Mouse (Mus musculus): Measurements from ENCODE around the gene Mettl7a3. TPM values are rescaled to one million over a fixed set of nuclear protein-coding genes. Genes with fewer than 3 reads are reported as not detected.
"Not testable (repeated sequence)": the region's sequence is repeated elsewhere in the genome, so short reads cannot be mapped to it uniquely, and the experiment has no call there.

Mettl7a3 gene
- total RNA-seq, 2 experiments from 2014 or later: 0.66 TPM; not detected in 1

DNA sequence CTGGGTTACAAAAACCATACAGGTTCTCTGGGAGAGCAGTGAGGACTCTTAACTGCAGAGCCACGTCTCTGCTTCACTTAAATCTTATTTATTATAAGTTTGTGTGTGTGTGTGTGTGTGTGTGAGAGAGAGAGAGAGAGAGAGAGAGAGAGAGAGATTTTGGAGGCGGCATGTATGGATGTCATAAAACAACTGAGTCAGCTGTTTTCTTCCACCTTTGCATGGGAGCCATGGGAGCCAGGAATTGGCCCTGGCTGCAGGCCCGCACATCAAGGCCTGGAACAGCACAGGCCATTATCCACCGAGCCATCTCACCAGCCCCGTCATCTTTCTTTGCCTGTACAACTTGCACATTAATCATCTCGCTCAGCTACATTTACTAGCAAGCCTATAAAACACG, 32.4 kb downstream of the Mettl7a3 start:
- no peak overlapping the region for H3K4me3 ChIP-seq
- intact Hi-C loops (cut with DNase I): no loop called here
- no peak for TF ChIP-seq CTCF (IDR thresholded peaks at IDR 0.05)
- H3K27ac ChIP-seq: no peak overlapping the region
- DNase-seq (ENCODE audit: extremely low spot score in 1 of 2, low spot score in 2 of 2): no peak

DNA sequence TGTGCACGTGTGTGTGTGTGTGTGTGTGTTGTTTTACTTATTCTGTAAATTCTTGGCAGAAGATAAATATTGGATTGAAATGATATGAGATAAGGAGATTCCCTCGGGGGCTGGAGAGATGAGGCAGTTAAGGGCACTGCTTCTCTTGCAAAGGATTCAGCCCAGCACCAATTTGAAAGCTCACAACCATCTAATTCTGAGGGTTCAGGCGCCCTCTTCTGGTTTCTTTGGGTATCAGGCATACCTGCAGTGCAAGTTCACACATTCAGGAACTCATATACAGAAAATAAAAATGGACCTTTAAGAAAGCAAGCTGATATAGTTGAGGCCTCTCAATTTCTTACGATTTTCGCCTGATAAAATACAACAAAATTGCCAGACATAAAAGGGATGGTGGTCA, 40.3 kb downstream of the Mettl7a3 start:
- Histone ChIP-seq H3K27ac (no peak overlapping the region), H3K4me3 (no peak overlapping the region)
- peak; percentile 80 for TF ChIP-seq CTCF (IDR thresholded peaks at IDR 0.05)
- DNase-seq (ENCODE audit: extremely low spot score in 1 of 2, low spot score in 2 of 2): peak; percentile 62 to 74
- intact Hi-C loops (cut with DNase I): loop anchor here (2.0 kb wide), 1 partner anchor 112 kb away; no protein-coding TSS in a partner anchor

DNA sequence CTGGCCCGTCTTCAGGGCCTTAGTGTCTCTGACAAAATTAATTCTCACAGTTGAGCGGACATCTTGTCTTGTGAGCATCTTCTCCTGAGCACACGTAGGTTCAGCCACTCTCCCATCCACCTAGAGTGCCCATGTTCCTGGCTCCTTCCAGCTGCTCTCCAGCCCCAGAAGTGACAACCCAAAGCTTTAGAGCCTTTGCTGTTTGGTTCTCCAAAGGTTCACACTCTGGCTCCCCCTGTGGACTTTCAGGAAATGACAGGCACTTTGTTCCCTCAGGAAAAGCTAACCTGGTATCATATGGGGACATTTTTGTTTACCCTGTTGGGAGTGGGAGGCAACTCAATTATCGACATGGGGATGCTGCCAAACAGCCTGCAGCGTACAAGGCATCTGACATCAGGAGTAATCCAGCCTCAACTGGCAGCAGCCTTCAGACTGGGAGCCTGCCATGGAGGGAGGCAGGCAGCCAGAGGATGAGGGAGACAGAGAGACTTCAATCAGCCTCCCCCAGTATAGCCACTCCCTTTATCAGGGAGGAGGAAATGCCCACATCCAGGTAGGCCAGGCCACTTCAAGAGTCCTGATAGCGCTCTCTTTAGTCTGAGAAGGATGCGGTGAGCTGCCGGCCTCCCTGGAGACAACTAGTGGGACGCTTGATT, 43.2 kb downstream of the Mettl7a3 start:
- TF ChIP-seq CTCF (IDR thresholded peaks at IDR 0.05): peak; percentile 32
- intact Hi-C loops (cut with DNase I); H3K4me3 ChIP-seq; DNase-seq (ENCODE audit: extremely low spot score in 1 of 2, low spot score in 2 of 2); H3K27ac ChIP-seq: not testable (repeated sequence)

DNA sequence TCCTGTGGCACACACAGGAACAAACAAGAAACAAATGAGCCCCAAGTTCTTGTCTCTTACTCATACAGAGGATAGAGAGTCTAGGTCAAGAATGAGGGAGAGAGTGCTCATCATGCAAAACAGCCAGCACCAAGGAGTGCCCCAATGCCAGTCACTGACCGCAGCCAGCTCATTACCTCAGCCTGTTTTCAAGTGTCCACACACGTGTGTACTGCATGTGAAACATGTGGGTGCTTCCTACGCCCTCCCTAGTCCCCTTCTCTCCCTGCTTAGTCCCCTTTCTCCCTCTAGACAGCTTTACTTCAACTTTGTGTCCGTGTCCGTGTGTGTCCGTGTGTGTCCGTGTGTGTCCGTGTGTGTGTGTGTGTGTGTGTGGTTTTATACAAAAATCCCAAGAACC, 44.9 kb downstream of the Mettl7a3 start:
- intact Hi-C loops (cut with DNase I): no loop called here

DNA sequence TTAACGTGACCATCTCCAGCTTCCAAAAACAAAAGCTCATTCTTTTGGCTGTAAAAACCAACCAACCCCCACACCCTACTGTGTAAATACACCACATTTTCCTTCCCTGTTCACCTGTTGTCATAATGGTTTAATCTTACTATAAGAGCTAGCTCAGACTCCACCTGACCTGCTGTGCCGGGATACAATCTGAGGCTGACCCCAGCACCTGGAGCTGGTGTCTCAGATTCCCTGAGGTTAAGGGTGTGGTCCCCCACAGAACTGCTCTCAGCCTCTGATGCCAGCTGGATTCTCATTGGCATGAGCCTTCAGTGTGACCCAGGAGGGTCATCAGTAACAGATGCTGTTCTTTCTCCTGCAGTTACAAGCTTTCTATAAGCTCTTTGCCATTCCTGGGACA, 45.4 kb downstream of the Mettl7a3 start:
- no peak overlapping the region for H3K27ac ChIP-seq
- no peak for DNase-seq (ENCODE audit: extremely low spot score in 1 of 2, low spot score in 2 of 2)
- H3K4me3 ChIP-seq: no peak overlapping the region
- no peak for TF ChIP-seq CTCF (IDR thresholded peaks at IDR 0.05)
- intact Hi-C loops (cut with DNase I): no loop called here

More for the DNA sequence above, 44.9 kb downstream of the Mettl7a3 start:
- no peak for TF ChIP-seq CTCF (IDR thresholded peaks at IDR 0.05)
- Histone ChIP-seq H3K4me3 (no peak overlapping the region), H3K27ac (no peak overlapping the region)
- no peak for DNase-seq (ENCODE audit: extremely low spot score in 1 of 2, low spot score in 2 of 2)

DNA sequence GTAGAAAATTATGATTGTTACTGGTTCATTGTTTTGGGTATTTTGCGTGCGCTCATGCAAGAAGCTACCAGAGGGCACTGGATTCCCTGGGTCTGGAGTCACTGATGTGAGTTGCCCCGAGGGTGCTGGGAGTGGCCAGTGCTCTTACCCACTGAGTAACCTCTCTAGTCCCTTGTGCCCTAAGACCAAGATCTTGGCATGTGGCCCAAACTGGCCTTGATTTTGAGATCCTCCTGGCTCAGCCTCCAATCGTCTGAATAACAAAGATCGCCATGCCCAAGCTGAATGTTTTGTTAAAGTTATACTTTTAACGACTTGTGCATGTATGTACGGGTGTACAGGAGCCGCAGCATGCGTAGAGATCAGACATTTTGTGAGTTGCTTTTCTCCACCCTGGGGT, 51.0 kb downstream of the Mettl7a3 start:
- intact Hi-C loops (cut with DNase I): no loop called here
- no peak overlapping the region for H3K27ac ChIP-seq
- no peak overlapping the region for H3K4me3 ChIP-seq
- DNase-seq (ENCODE audit: extremely low spot score in 1 of 2, low spot score in 2 of 2): no peak
- no peak for TF ChIP-seq CTCF (IDR thresholded peaks at IDR 0.05)

DNA sequence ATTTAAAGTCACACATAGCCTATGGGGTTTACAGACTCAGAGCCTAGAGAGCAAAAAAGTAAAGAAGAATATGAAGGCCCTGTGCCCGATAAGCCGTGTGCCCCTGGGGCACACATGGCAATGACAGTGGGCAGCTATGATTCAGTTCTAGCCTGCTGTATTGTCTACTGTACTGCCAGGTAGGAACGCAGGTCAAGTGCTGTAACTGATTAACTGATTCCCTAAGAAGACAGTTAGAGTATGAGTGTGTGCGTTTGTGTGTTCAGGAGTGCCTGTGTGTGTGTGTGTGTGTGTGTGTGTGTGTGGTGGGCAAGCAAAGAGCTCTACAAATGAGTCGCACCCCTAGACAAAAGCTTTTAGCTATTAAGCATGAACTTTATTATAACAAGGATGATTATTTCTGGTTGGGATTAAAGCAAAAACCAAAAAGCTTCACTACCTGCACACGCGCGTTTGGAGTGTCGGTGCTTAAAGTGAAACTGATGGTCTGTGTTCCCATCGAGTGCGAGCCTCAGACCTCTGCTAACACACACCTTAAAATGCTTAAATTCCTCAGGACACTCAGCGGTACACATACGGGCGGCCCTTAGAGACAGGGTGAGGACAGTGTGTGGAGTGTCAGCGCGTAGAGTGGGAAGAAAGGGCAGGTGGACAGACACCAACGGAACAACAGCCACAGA, 53.0 kb downstream of the Mettl7a3 start:
- Histone ChIP-seq H3K4me3 (no peak overlapping the region), H3K27ac (no peak overlapping the region)
- intact Hi-C loops (cut with DNase I): no loop called here
- no peak for DNase-seq (ENCODE audit: extremely low spot score in 1 of 2, low spot score in 2 of 2)
- no peak for TF ChIP-seq CTCF (IDR thresholded peaks at IDR 0.05)

DNA sequence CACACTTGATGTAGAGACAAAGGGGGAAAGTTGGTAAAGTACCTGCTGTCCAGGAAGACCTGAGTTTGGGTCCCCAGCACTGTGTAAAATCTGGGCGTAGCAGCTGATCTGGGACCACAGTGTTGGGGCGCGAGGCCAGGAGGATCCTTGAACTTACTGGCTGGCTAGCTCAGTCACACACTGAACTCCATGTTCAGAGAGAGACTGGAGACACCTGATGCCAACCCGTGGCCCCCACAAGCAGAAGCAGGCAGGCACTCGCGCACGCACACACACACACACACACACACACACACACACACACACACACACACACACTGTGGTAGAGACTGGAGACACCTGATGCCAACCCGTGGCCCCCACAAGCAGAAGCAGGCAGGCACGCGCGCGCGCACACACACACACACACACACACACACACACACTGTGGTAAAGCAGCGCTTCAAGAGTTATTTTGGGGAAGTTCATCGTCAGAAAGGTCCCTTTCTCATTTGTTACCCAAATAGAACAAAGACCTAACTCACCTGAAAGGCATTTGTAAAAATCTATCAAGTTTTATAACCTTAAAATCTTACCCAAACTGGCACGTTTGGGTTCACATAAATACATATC, 53.6 kb downstream of the Mettl7a3 start:
- no peak for TF ChIP-seq CTCF (IDR thresholded peaks at IDR 0.05)
- no peak overlapping the region for H3K27ac ChIP-seq
- no peak overlapping the region for H3K4me3 ChIP-seq
- intact Hi-C loops (cut with DNase I): no loop called here
- no peak for DNase-seq (ENCODE audit: extremely low spot score in 1 of 2, low spot score in 2 of 2)

DNA sequence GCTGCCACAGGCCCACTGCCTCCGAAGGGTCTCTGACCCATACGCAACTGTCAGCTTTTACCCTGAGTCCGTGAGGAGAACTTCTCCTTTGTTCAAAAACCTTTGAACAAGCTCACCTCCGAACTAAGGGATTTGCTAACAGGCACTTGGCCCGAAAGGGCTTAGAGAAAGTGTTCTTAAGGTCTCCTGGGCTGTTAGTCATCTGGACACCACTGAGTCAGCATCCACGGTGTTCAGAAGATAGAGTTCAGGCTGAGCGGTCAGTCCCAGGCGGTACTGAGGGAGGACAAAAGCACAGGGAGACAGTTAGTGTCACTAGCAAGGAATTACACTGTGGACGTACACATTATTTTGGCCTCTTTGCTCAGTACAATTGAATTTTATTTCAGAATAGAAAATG, 54.2 kb downstream of the Mettl7a3 start:
- no peak for DNase-seq (ENCODE audit: extremely low spot score in 1 of 2, low spot score in 2 of 2)
- TF ChIP-seq CTCF (IDR thresholded peaks at IDR 0.05): no peak
- intact Hi-C loops (cut with DNase I): no loop called here
- Histone ChIP-seq H3K4me3 (no peak overlapping the region), H3K27ac (no peak overlapping the region)

Other genes starting within 250 kb of the Mettl7a3 start
- 10 to 100 TPM; 19.9 to 27.8 TPM for gene Atf1, start 107.1 kb upstream of the Mettl7a3 start, total RNA-seq (2021)
- not detected for gene Tmprss12, start 54.1 kb upstream of the Mettl7a3 start, total RNA-seq (2021)
- 10 to 100 TPM; 30.0 to 32.2 TPM for gene Mettl7a1, start 30.8 kb upstream of the Mettl7a3 start, total RNA-seq (2021)
- gene Methig1, start 18.2 kb downstream of the Mettl7a3 start, total RNA-seq (2021): under 1 TPM in 1 of 2 experiments, not detected in 1; 0.68 TPM
- gene Mettl7a2, start 18.3 kb downstream of the Mettl7a3 start, total RNA-seq (2021): under 1 TPM; 0.59 to 0.89 TPM
- not detected for gene Higd1c, start 29.6 kb downstream of the Mettl7a3 start, total RNA-seq (2021)
- not detected for gene Gm5475, start 87.2 kb downstream of the Mettl7a3 start, total RNA-seq (2021)
- gene Slc11a2, start 90.1 kb downstream of the Mettl7a3 start, total RNA-seq (2021): 10 to 100 TPM; 60.0 to 70.8 TPM
- 10 to 100 TPM; 59.6 to 62.1 TPM for gene Letmd1, start 134.1 kb downstream of the Mettl7a3 start, total RNA-seq (2021)
- gene Csrnp2, start 160.6 kb downstream of the Mettl7a3 start, total RNA-seq (2021): 10 to 100 TPM; 35.3 to 36.3 TPM
- 10 to 100 TPM; 26.8 to 27.9 TPM for gene Tfcp2, start 217.1 kb downstream of the Mettl7a3 start, total RNA-seq (2021)